Comparison of ENCODE assay signal across 15 mouse cellular contexts in genomic region chr8:48177406-48177805, GRCm38 (mm10).
"Had no signal": no experiment of that assay in that cellular context is flagged by ENCODE, and none has a peak within 500 bp of the region (broad histone marks: within the 10 kb centered on the region; RNA-seq: fewer than 3 reads in every experiment).

No protein-coding gene starts in this region.

- DNase-seq: kidney, postnatal 14 days; layer of hippocampus, postnatal 36 days; liver; liver, embryonic 13.5 days; liver, postnatal 0 days; lung, postnatal 14 days; thymus, postnatal 4 days had no signal

- H3K4me1 ChIP-seq: limb, embryonic 12.5 days; liver, embryonic 13.5 days; lung, embryonic 15.5 days; megakaryocyte, embryonic 14.5 days had no signal

- H3K27ac ChIP-seq: kidney, embryonic 15.5 days; limb, embryonic 12.5 days; liver, embryonic 13.5 days; lung, embryonic 15.5 days; macrophage; midbrain, embryonic 12.5 days; neural tube, embryonic 12.5 days; stomach, postnatal 0 days had no signal

- H3K4me2 ChIP-seq: kidney, embryonic 15.5 days; limb, embryonic 12.5 days; liver, embryonic 13.5 days; lung, embryonic 15.5 days; midbrain, embryonic 12.5 days; neural tube, embryonic 12.5 days had no signal

- H3K9me3 ChIP-seq: lung, embryonic 15.5 days had no signal

- ATAC-seq: liver, postnatal 0 days had no signal

- H3K9ac ChIP-seq: kidney, embryonic 15.5 days; limb, embryonic 12.5 days; liver, embryonic 13.5 days; liver, postnatal 0 days; lung, embryonic 15.5 days; midbrain, embryonic 12.5 days; neural tube, embryonic 12.5 days had no signal

- H3K36me3 ChIP-seq: kidney, embryonic 15.5 days; limb, embryonic 12.5 days; liver, embryonic 13.5 days; lung, embryonic 15.5 days; midbrain, embryonic 12.5 days; neural tube, embryonic 12.5 days had no signal

- H3K4me3 ChIP-seq: kidney, embryonic 15.5 days; limb, embryonic 12.5 days; liver, embryonic 13.5 days; lung, embryonic 15.5 days; megakaryocyte, embryonic 14.5 days; midbrain, embryonic 12.5 days; neural tube, embryonic 12.5 days had no signal

- H3K27me3 ChIP-seq: kidney, embryonic 15.5 days; liver, embryonic 13.5 days; lung, embryonic 15.5 days; megakaryocyte, embryonic 14.5 days; midbrain, embryonic 12.5 days; neural tube, embryonic 12.5 days had no signal
